Mouse (Mus musculus) CH12F3 (cell line): ENCODE measurements around the gene Gm10800.
"Not testable (repeated sequence)": the region's sequence is repeated elsewhere in the genome, so short reads cannot be mapped to it uniquely, and the experiment has no call there.

Experiments used
- in situ Hi-C: fragments of 300-500 bp; cut with MboI; formaldehyde crosslinking; loops from 2 replicates; pipeline ENCODE4 v1.14.3; 2020; ENCODE audit warnings: low sequenced_read_pairs

Gene Gm10800

DNA sequence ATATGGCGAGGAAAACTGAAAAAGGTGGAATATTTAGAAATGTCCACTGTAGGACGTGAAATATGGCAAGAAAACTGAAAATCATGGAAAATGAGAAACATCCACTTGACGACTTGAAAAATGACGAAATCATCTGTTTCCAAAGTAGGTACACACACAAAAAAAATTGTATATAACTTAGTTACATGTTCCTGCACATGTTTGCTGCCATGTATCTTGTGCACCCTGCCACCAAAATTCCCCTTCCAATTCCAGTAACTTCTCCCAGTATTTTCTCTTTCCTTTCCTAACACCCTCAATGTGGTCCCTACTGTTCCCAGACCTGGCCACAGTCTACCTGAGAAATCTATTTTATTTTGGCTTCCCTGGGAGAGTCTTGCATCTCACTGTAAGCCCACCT lies at the start of gene Gm10800:
Gm10800 (minus strand) TSS at position 101 of the 400 bp plus-strand sequence.
- in situ Hi-C loops, result not testable (repeated sequence)

- in situ Hi-C loops, result no loop called here
Measured at GRCm38 (mm10) chr2:98697533-98697932, 30.4 kb upstream of the Gm10800 start.

DNA sequence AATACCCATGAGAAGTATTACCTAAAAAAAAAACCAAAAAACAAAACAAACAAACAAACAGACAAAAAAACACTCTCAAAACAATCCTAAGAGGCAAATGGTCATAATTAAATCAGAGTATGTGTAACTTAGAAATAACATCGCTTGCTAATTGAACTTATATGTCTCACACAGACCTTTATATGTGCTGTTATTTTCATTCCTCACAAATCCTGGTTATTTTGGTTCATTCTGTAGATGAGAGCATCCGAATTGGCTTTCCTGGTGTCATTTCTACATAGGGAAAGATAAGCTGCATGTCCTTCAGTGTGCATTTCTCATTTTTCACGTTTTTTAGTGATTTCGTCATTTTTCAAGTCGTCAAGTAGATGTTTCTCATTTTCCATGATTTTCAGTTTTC lies 5.2 kb downstream of the Gm10800 start, which contains the start of gene Gm10801:
Gm10801 (plus strand) TSS at position 301 of the 400 bp plus-strand sequence.
- in situ Hi-C loops, result not testable (repeated sequence)
